Mouse (Mus musculus) adrenal gland, adult 8-10 months (tissue): Measurements from ENCODE around the gene Plekha4. TPM values are rescaled to one million over a fixed set of nuclear protein-coding genes. Genes with fewer than 3 reads are reported as not detected.

Source experiments
- total RNA-seq, 4 experiments: library from RNA; stranded (reverse); gene quantifications; 2 replicates each; pipeline ENCODE4 v1.2.4; 2022

Plekha4 gene
- total RNA-seq, 4 experiments from 2014 or later, result 3.1 to 6.9 (median 4.3) TPM

Other genes starting within 250 kb of the Plekha4 start
- under 1 TPM in 1 of 4 experiments, not detected in 3; 0.26 TPM for gene Slc6a21, start 248.8 kb upstream of the Plekha4 start, total RNA-seq
- 10 to 100 TPM in 2 of 4 experiments, 1 to 10 TPM in 2; 5.8 to 19.1 (median 10.4) TPM for gene Trpm4, start 192.6 kb upstream of the Plekha4 start, total RNA-seq
- under 1 TPM; 0.09 to 0.31 (median 0.26) TPM for gene Hrc, start 191.0 kb upstream of the Plekha4 start, total RNA-seq
- 1 to 10 TPM; 2.8 to 7.2 (median 4.7) TPM for gene Ppfia3, start 159.3 kb upstream of the Plekha4 start, total RNA-seq
- gene Lin7b, start 155.7 kb upstream of the Plekha4 start, total RNA-seq, result 10 to 100 TPM in 2 of 4 experiments, 1 to 10 TPM in 2; 1.8 to 14.1 (median 7.6) TPM
- gene Snrnp70, start 130.6 kb upstream of the Plekha4 start, total RNA-seq, result 100 to 1,000 TPM; 232 to 563 (median 376) TPM
- gene Kcna7, start 120.7 kb upstream of the Plekha4 start, total RNA-seq, result not detected
- under 1 TPM in 3 of 4 experiments, not detected in 1; 0.13 to 0.22 (median 0.20) TPM for gene Ntf5, start 112.6 kb upstream of the Plekha4 start, total RNA-seq
- gene Lhb, start 105.5 kb upstream of the Plekha4 start, total RNA-seq, result not detected
- gene Gys1, start 91.5 kb upstream of the Plekha4 start, total RNA-seq, result 10 to 100 TPM; 28.5 to 33.9 (median 29.8) TPM
- gene Ruvbl2, start 88.2 kb upstream of the Plekha4 start, total RNA-seq, result 10 to 100 TPM; 36.8 to 43.8 (median 38.8) TPM
- 1,000 to 10,000 TPM; 1,223 to 1,354 (median 1,306) TPM for gene Ftl1, start 66.4 kb upstream of the Plekha4 start, total RNA-seq
- gene Bax, start 59.4 kb upstream of the Plekha4 start, total RNA-seq, result 100 to 1,000 TPM in 1 of 4 experiments, 10 to 100 TPM in 3; 71.7 to 105 (median 89.1) TPM
- 1 to 10 TPM in 2 of 4 experiments, under 1 TPM in 2; 0.20 to 2.5 (median 0.94) TPM for gene Tulp2, start 44.5 kb upstream of the Plekha4 start, total RNA-seq
- gene Gm45808, start 39.5 kb upstream of the Plekha4 start, total RNA-seq, result 10 to 100 TPM; 38.9 to 41.2 (median 40.2) TPM
- gene Dhdh, start 37.5 kb upstream of the Plekha4 start, total RNA-seq, result 10 to 100 TPM; 65.1 to 80.0 (median 69.2) TPM
- 100 to 1,000 TPM; 291 to 305 (median 294) TPM for gene Nucb1, start 15.9 kb upstream of the Plekha4 start, total RNA-seq
- 10 to 100 TPM; 29.2 to 62.8 (median 45.0) TPM for gene Ppp1r15a, start 62 bp upstream of the Plekha4 start, total RNA-seq
- gene Hsd17b14, start 28.6 kb downstream of the Plekha4 start, total RNA-seq, result 1 to 10 TPM in 2 of 4 experiments, under 1 TPM in 1, not detected in 1; 0.99 to 2.6 (median 2.1) TPM
- gene Bcat2, start 43.8 kb downstream of the Plekha4 start, total RNA-seq, result 100 to 1,000 TPM; 191 to 306 (median 245) TPM
- not detected for gene Fgf21, start 89.2 kb downstream of the Plekha4 start, total RNA-seq
- gene Fut1, start 91.0 kb downstream of the Plekha4 start, total RNA-seq, result not detected
- gene Izumo1, start 95.5 kb downstream of the Plekha4 start, total RNA-seq, result under 1 TPM; 0.14 to 0.68 (median 0.38) TPM
- gene Rasip1, start 101.2 kb downstream of the Plekha4 start, total RNA-seq, result 10 to 100 TPM; 15.5 to 30.2 (median 21.4) TPM
- gene Mamstr, start 113.6 kb downstream of the Plekha4 start, total RNA-seq, result 10 to 100 TPM in 1 of 4 experiments, 1 to 10 TPM in 3; 2.4 to 14.9 (median 3.6) TPM
- under 1 TPM in 2 of 4 experiments, not detected in 2; 0.11 to 0.18 TPM for gene Fut2, start 140.1 kb downstream of the Plekha4 start, total RNA-seq
- gene Ntn5, start 157.7 kb downstream of the Plekha4 start, total RNA-seq, result under 1 TPM in 3 of 4 experiments, not detected in 1; 0.21 to 0.68 (median 0.32) TPM
- under 1 TPM; 0.15 to 0.59 (median 0.30) TPM for gene Sec1, start 168.1 kb downstream of the Plekha4 start, total RNA-seq
- 10 to 100 TPM; 11.5 to 28.2 (median 18.9) TPM for gene Car11, start 173.5 kb downstream of the Plekha4 start, total RNA-seq
- 100 to 1,000 TPM; 254 to 411 (median 333) TPM for gene Dbp, start 178.8 kb downstream of the Plekha4 start, total RNA-seq
- 1,000 to 10,000 TPM; 1,011 to 1,224 (median 1,104) TPM for gene Rpl18, start 189.1 kb downstream of the Plekha4 start, total RNA-seq
- 10 to 100 TPM; 36.9 to 40.2 (median 39.3) TPM for gene Sphk2, start 191.7 kb downstream of the Plekha4 start, total RNA-seq
- gene Fam83e, start 194.9 kb downstream of the Plekha4 start, total RNA-seq, result 1 to 10 TPM in 1 of 4 experiments, under 1 TPM in 3; 0.29 to 2.1 (median 0.66) TPM
- not detected for gene Spaca4, start 199.5 kb downstream of the Plekha4 start, total RNA-seq